22 mouse cellular contexts compared by ENCODE assay signal in the genomic region with DNA sequence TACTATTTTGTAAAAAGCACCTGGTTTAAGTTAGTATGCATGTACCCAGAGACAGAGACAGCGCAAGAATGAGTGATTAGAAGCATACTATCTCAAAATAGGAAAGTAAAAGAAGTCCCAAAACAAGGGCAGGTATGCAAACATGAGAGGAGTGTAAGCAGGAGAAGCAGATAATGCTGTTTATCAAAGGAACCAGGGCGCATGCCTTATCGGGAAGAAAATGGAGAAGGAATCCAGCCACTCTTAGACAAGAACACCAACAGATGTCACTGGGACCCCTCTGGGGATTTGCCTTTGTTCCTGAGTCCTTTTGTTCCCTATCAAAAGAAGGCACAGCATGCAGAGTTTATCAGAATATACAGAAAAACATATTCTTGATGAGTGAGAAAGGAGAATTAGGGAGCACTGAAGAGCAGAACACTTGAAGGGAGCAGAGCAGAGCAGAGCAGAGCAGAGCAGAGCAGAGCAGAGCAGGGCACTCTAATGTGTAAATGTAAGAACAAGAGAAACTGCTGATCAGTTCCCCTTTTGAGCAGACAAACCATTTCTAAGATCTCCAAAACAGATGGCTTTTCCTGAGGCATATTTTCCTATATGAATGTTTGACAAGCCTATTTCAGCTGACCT.
"Had no signal": no experiment of that assay in that cellular context is flagged by ENCODE, and none has a peak within 500 bp of the region (broad histone marks: within the 10 kb centered on the region; RNA-seq: fewer than 3 reads in every experiment).

No protein-coding gene starts in this region.

- ATAC-seq: liver, embryonic 12.5 days had no signal

- H3K9me3 ChIP-seq: limb, embryonic 10.5 days; limb, embryonic 13.5 days; liver, embryonic 12.5 days; liver, embryonic 15.5 days; lung, embryonic 15.5 days; megakaryocyte, embryonic 14.5 days; neural tube, embryonic 12.5 days; neural tube, embryonic 15.5 days had no signal

- H3K4me2 ChIP-seq: limb, embryonic 13.5 days; liver, embryonic 12.5 days; liver, embryonic 15.5 days; lung, embryonic 15.5 days; neural tube, embryonic 12.5 days; neural tube, embryonic 15.5 days had no signal

- H3K27me3 ChIP-seq: limb, embryonic 13.5 days; liver, embryonic 12.5 days; liver, embryonic 15.5 days; lung, embryonic 15.5 days; megakaryocyte, embryonic 14.5 days; neural tube, embryonic 12.5 days; neural tube, embryonic 15.5 days had no signal

- H3K36me3 ChIP-seq: limb, embryonic 10.5 days; limb, embryonic 13.5 days; liver, embryonic 12.5 days; liver, embryonic 15.5 days; lung, embryonic 15.5 days; neural tube, embryonic 12.5 days; neural tube, embryonic 15.5 days had no signal

- H3K4me3 ChIP-seq: layer of hippocampus, adult 2 months; limb, embryonic 10.5 days; limb, embryonic 13.5 days; liver, embryonic 12.5 days; liver, embryonic 15.5 days; lung, embryonic 15.5 days; megakaryocyte, embryonic 14.5 days; neural tube, embryonic 12.5 days; neural tube, embryonic 15.5 days had no signal

- H3K9ac ChIP-seq: limb, embryonic 13.5 days; liver, embryonic 12.5 days; liver, embryonic 15.5 days; lung, embryonic 15.5 days; neural tube, embryonic 12.5 days; neural tube, embryonic 15.5 days had no signal

- H3K27ac ChIP-seq: kidney, postnatal 0 days; layer of hippocampus, adult 2 months; limb, embryonic 10.5 days; limb, embryonic 13.5 days; liver, embryonic 12.5 days; liver, embryonic 15.5 days; lung, embryonic 15.5 days; neural tube, embryonic 12.5 days; neural tube, embryonic 15.5 days; stomach, postnatal 0 days had no signal

- H3K4me1 ChIP-seq: liver, embryonic 12.5 days; liver, embryonic 15.5 days; lung, embryonic 15.5 days; megakaryocyte, embryonic 14.5 days; neural tube, embryonic 12.5 days; neural tube, embryonic 15.5 days had no signal

- DNase-seq: kidney, adult 2 months; kidney, postnatal 25 days; layer of hippocampus, adult 9-11 months; liver; lung, adult 18-20 months; lung, postnatal 10 days; lung, postnatal 36 days; right cerebral cortex, adult 18-20 months; right cerebral cortex, postnatal 14 days; right cerebral cortex, postnatal 4 days; thymus, postnatal 25 days had no signal
